Mouse (Mus musculus) embryo, embryonic 11 days (tissue): Measurements from ENCODE around the gene Ifngr2.

ENCODE experiments used
- DNase-seq: peaks from one replicate; pipeline ENCODE4 v3.0.0-alpha.2; 2015

The Ifngr2 gene

DNA sequence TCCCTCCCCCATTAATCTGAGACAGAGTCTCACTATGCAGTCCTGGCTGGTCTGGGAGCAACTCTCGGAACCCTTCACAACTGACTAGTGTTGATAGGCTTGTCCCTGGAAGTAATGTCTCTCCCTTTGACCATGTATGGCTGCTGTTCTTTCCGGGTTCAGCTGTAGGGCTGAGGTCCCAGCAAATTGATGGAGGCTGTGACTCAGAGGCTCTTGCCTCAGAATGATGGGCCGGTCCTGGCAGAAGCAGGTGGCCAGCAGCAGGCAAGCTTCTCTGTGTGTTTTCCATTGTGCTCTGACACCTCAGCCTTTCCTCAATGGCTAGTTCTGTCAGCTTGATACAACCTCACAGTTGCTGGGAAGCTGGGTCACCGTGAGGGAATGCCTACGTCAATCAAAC, 65.7 kb downstream of the Ifngr2 start:
- DNase-seq, result no peak

DNA sequence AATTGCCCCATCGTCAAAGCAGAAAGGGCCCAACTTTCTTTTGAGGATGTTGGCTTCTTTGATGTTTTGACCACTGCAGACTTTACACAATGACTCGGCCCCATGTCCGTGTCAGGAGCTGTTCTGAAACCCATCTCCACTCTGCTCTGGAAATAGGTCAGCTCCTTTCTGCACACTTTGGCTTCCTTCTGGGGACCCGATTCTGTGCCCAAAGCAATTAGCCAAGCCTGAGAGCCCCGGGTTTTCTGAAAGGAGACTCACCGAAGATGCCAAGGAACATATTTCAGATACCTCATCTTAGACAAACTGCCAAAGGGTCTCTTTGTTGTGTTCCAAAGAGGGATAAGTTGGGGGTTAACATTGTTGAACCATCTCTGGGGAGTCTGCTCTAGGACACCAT, 67.7 kb downstream of the Ifngr2 start:
- no peak for DNase-seq
